Mouse (Mus musculus): ENCODE data around the gene Erich6b. TPM values are rescaled to one million over a fixed set of nuclear protein-coding genes. Genes with fewer than 3 reads are reported as not detected.

The Erich6b gene
- polyA plus RNA-seq, 1 experiment from 2014 or later = not detected

GRCm38 (mm10) chr14:75646968-75647829 lies 5.1 kb downstream of the Erich6b start:
- peak; percentile 85 for ATAC-seq (ENCODE audit: low FRiP score, low read depth)
- H3K9me3 ChIP-seq = no peaks in the 10 kb centered on the region
- no peak overlapping the region for H3K4me3 ChIP-seq
- no peaks in the 10 kb centered on the region for H3K36me3 ChIP-seq
- H3K4me1 ChIP-seq = peaks cover 14% of the 10 kb centered on the region
- peak overlapping the region; percentile 54 for H3K27ac ChIP-seq (replicated peaks)
- no peaks in the 10 kb centered on the region for H3K27me3 ChIP-seq
- no peak overlapping the region; the same call in 1 of the 2 replicates for H3K9ac ChIP-seq (replicated peaks)
- WGBS = 20% methylated on average over 20 of the region's 20 CpGs
- H3K4me2 ChIP-seq (replicated peaks) = peak overlapping the region; percentile 34

- H3K4me3 ChIP-seq = no peak overlapping the region
- no peak overlapping the region for H3K27ac ChIP-seq (replicated peaks)
- no peaks in the 10 kb centered on the region for H3K9me3 ChIP-seq
- no peak overlapping the region for H3K4me2 ChIP-seq (replicated peaks)
- no peak overlapping the region for H3K9ac ChIP-seq (replicated peaks)
- no peaks in the 10 kb centered on the region for H3K4me1 ChIP-seq
- no peaks in the 10 kb centered on the region for H3K36me3 ChIP-seq
- no peaks in the 10 kb centered on the region for H3K27me3 ChIP-seq
- 88% methylated on average over 6 of the region's 6 CpGs for WGBS
- ATAC-seq (ENCODE audit: low FRiP score, low read depth) = no peak
Observed at GRCm38 (mm10) chr14:75660936-75661335, 18.9 kb downstream of the Erich6b start.

- WGBS = 81% methylated on average over 8 of the region's 8 CpGs
Observed at GRCm38 (mm10) chr14:75661548-75661947, 19.5 kb downstream of the Erich6b start.

GRCm38 (mm10) chr14:75665430-75666180 lies 23.5 kb downstream of the Erich6b start:
- Histone ChIP-seq H3K27me3 (no peaks in the 10 kb centered on the region), H3K36me3 (no peaks in the 10 kb centered on the region), H3K4me2 (replicated peaks) (no peak overlapping the region), H3K9ac (replicated peaks) (no peak overlapping the region), H3K9me3 (no peaks in the 10 kb centered on the region), H3K4me1 (no peaks in the 10 kb centered on the region), H3K27ac (replicated peaks) (no peak overlapping the region), H3K4me3 (no peak overlapping the region)
- 71% methylated on average over 2 of the region's 2 CpGs for WGBS
- ATAC-seq (ENCODE audit: low FRiP score, low read depth) = no peak

More at GRCm38 (mm10) chr14:75661548-75661947, 19.5 kb downstream of the Erich6b start:
- Histone ChIP-seq H3K36me3 (no peaks in the 10 kb centered on the region), H3K27me3 (no peaks in the 10 kb centered on the region), H3K9me3 (no peaks in the 10 kb centered on the region), H3K4me2 (replicated peaks) (no peak overlapping the region), H3K9ac (replicated peaks) (no peak overlapping the region), H3K27ac (replicated peaks) (no peak overlapping the region), H3K4me3 (no peak overlapping the region), H3K4me1 (no peaks in the 10 kb centered on the region)
- ATAC-seq (ENCODE audit: low FRiP score, low read depth) = no peak

GRCm38 (mm10) chr14:75669085-75669645 lies 27.1 kb downstream of the Erich6b start:
- Histone ChIP-seq H3K27ac (replicated peaks) (no peak overlapping the region), H3K9ac (replicated peaks) (no peak overlapping the region), H3K4me3 (no peak overlapping the region), H3K27me3 (no peaks in the 10 kb centered on the region), H3K4me2 (replicated peaks) (no peak overlapping the region), H3K4me1 (no peaks in the 10 kb centered on the region), H3K9me3 (no peaks in the 10 kb centered on the region), H3K36me3 (no peaks in the 10 kb centered on the region)
- WGBS = 83% methylated on average over 1 of the region's 1 CpGs
- no peak for ATAC-seq (ENCODE audit: low FRiP score, low read depth)

- Histone ChIP-seq H3K9ac (replicated peaks) (no peak overlapping the region), H3K27me3 (no peaks in the 10 kb centered on the region), H3K36me3 (no peaks in the 10 kb centered on the region), H3K27ac (replicated peaks) (no peak overlapping the region), H3K4me2 (replicated peaks) (no peak overlapping the region), H3K4me3 (no peak overlapping the region), H3K4me1 (no peaks in the 10 kb centered on the region), H3K9me3 (no peaks in the 10 kb centered on the region)
- no peak for ATAC-seq (ENCODE audit: low FRiP score, low read depth)
- 77% methylated on average over 6 of the region's 6 CpGs for WGBS
Observed at GRCm38 (mm10) chr14:75676316-75676715, 34.3 kb downstream of the Erich6b start.

- WGBS = 80% methylated on average over 2 of the region's 2 CpGs
- Histone ChIP-seq H3K36me3 (no peaks in the 10 kb centered on the region), H3K4me1 (no peaks in the 10 kb centered on the region), H3K27ac (replicated peaks) (no peak overlapping the region), H3K4me3 (no peak overlapping the region), H3K27me3 (no peaks in the 10 kb centered on the region), H3K9me3 (no peaks in the 10 kb centered on the region), H3K4me2 (replicated peaks) (no peak overlapping the region), H3K9ac (replicated peaks) (no peak overlapping the region)
- ATAC-seq (ENCODE audit: low FRiP score, low read depth) = no peak
Observed at GRCm38 (mm10) chr14:75690428-75690827, 48.4 kb downstream of the Erich6b start.

- Histone ChIP-seq H3K27me3 (no peaks in the 10 kb centered on the region), H3K4me1 (no peaks in the 10 kb centered on the region), H3K4me2 (replicated peaks) (no peak overlapping the region), H3K9me3 (no peaks in the 10 kb centered on the region), H3K27ac (replicated peaks) (no peak overlapping the region), H3K36me3 (peaks cover 1% of the 10 kb centered on the region; the same call in 1 of the 2 replicates), H3K9ac (replicated peaks) (no peak overlapping the region), H3K4me3 (no peak overlapping the region)
- ATAC-seq (ENCODE audit: low FRiP score, low read depth) = no peak
- 90% methylated on average over 5 of the region's 5 CpGs for WGBS
Observed at GRCm38 (mm10) chr14:75696096-75696495, 54.0 kb downstream of the Erich6b start.

GRCm38 (mm10) chr14:75697928-75698327 lies 55.9 kb downstream of the Erich6b start:
- no peak for ATAC-seq (ENCODE audit: low FRiP score, low read depth)
- Histone ChIP-seq H3K9ac (replicated peaks) (no peak overlapping the region), H3K27ac (replicated peaks) (no peak overlapping the region), H3K4me3 (no peak overlapping the region), H3K36me3 (peaks cover 15% of the 10 kb centered on the region; the same call in 1 of the 2 replicates), H3K4me2 (replicated peaks) (no peak overlapping the region), H3K27me3 (no peaks in the 10 kb centered on the region), H3K9me3 (no peaks in the 10 kb centered on the region), H3K4me1 (no peaks in the 10 kb centered on the region)
- WGBS = 90% methylated on average over 1 of the region's 1 CpGs

- Histone ChIP-seq H3K9ac (replicated peaks) (no peak overlapping the region), H3K9me3 (no peaks in the 10 kb centered on the region), H3K4me2 (replicated peaks) (no peak overlapping the region), H3K27me3 (no peaks in the 10 kb centered on the region), H3K4me3 (no peak overlapping the region), H3K36me3 (peaks cover 73% of the 10 kb centered on the region), H3K4me1 (no peaks in the 10 kb centered on the region), H3K27ac (replicated peaks) (no peak overlapping the region)
- WGBS = 91% methylated on average over 4 of the region's 4 CpGs
- no peak for ATAC-seq (ENCODE audit: low FRiP score, low read depth)
Observed at GRCm38 (mm10) chr14:75706647-75707046, 64.6 kb downstream of the Erich6b start.

GRCm38 (mm10) chr14:75707771-75708170 lies 65.7 kb downstream of the Erich6b start:
- H3K27me3 ChIP-seq = no peaks in the 10 kb centered on the region
- WGBS = 26% methylated on average over 7 of the region's 7 CpGs
- H3K4me1 ChIP-seq = no peaks in the 10 kb centered on the region
- H3K9me3 ChIP-seq = no peaks in the 10 kb centered on the region
- H3K4me3 ChIP-seq = no peak overlapping the region
- H3K9ac ChIP-seq (replicated peaks) = no peak overlapping the region
- H3K4me2 ChIP-seq (replicated peaks) = no peak overlapping the region
- peaks cover 76% of the 10 kb centered on the region for H3K36me3 ChIP-seq
- H3K27ac ChIP-seq (replicated peaks) = no peak overlapping the region
- no peak for ATAC-seq (ENCODE audit: low FRiP score, low read depth)

GRCm38 (mm10) chr14:75708986-75709385 lies 66.9 kb downstream of the Erich6b start:
- WGBS = 91% methylated on average over 1 of the region's 1 CpGs
- Histone ChIP-seq H3K9me3 (no peaks in the 10 kb centered on the region), H3K27ac (replicated peaks) (no peak overlapping the region), H3K9ac (replicated peaks) (no peak overlapping the region), H3K4me2 (replicated peaks) (no peak overlapping the region), H3K4me1 (no peaks in the 10 kb centered on the region), H3K4me3 (no peak overlapping the region), H3K27me3 (no peaks in the 10 kb centered on the region), H3K36me3 (peaks cover 72% of the 10 kb centered on the region)
- ATAC-seq (ENCODE audit: low FRiP score, low read depth) = no peak

All from midbrain, embryonic 12.5 days (tissue).